In genomic region chr4:136295941-136296340, GRCm38 (mm10) we compare ENCODE assay signal across 15 mouse cellular contexts.
"Had no signal": no experiment of that assay in that cellular context is flagged by ENCODE, and none has a peak within 500 bp of the region (broad histone marks: within the 10 kb centered on the region; RNA-seq: fewer than 3 reads in every experiment).

No protein-coding gene starts in this region.

- H3K27ac ChIP-seq: hindbrain, embryonic 14.5 days; limb, embryonic 12.5 days; liver, embryonic 14.5 days; midbrain, embryonic 15.5 days; neural tube, embryonic 13.5 days had no signal

- DNase-seq: layer of hippocampus, adult 9-11 months; layer of hippocampus, postnatal 36 days; liver; lung, adult 18-20 months; lung, postnatal 36 days; right cerebral cortex, postnatal 25 days; thymus, postnatal 36 days had no signal

- H3K9ac ChIP-seq: hindbrain, embryonic 14.5 days; limb, embryonic 12.5 days; liver, embryonic 14.5 days; midbrain, embryonic 15.5 days; neural tube, embryonic 13.5 days had no signal

- H3K4me1 ChIP-seq: limb, embryonic 12.5 days had no signal

- H3K4me2 ChIP-seq: hindbrain, embryonic 14.5 days; limb, embryonic 12.5 days; midbrain, embryonic 11.5 days; midbrain, embryonic 15.5 days; neural tube, embryonic 13.5 days had no signal

- H3K27me3 ChIP-seq: midbrain, embryonic 15.5 days; neural tube, embryonic 13.5 days had no signal

- H3K4me3 ChIP-seq: limb, embryonic 12.5 days; midbrain, embryonic 15.5 days; neural tube, embryonic 13.5 days had no signal

- H3K9me3 ChIP-seq: limb, embryonic 12.5 days; midbrain, embryonic 15.5 days; neural tube, embryonic 13.5 days had no signal

- ATAC-seq: intestine, embryonic 16.5 days; lung, postnatal 0 days; midbrain, embryonic 15.5 days had no signal
